Mouse (Mus musculus): ENCODE measurements around the gene Aipl1.

- no peak for TF ChIP-seq CTCF (IDR thresholded peaks at IDR 0.05; ENCODE audit: control insufficient read depth, insufficient read depth, low read length)
- no peak for TF ChIP-seq POLR2A (IDR thresholded peaks at IDR 0.05; ENCODE audit: borderline replicate concordance, control insufficient read depth, low read depth, low read length)
Observed at GRCm38 (mm10) chr11:72017253-72017601, 20.1 kb downstream of the Aipl1 start.

All from bone marrow, adult 2 months (tissue).